Mouse (Mus musculus): Measurements from ENCODE around the gene Fbh1. TPM values are rescaled to one million over a fixed set of nuclear protein-coding genes. Genes with fewer than 3 reads are reported as not detected.

The Fbh1 gene
- polyA plus RNA-seq, 2 experiments = 13.0 to 24.8 TPM

DNA sequence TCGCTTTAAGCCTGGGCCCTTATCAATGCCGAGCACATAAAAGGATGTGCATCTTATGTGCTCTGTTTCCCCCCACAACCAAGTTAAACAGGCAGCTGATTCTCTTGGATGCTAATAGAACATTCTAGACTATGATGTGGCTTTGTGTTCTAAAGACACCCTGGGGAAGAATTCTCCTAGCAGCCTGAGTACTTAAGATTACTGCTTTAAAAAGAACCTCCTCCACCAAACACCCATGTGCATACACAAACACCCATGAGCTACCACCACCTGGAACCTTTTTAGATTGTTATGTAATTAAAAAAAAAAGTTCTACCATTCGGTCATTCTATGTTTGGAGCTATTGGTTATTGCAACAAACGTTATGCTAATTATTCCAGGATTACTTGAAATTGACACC is 5.0 kb downstream of the Fbh1 start:
- Histone ChIP-seq H3K27ac (no peak overlapping the region), H3K36me3 (replicated peaks; ENCODE audit: control insufficient read depth, insufficient read depth, low read depth) (no peaks in the 10 kb centered on the region), H3K4me1 (replicated peaks; ENCODE audit: control insufficient read depth in 2 of 2, insufficient read depth in 2 of 2, low read length in 1 of 2) (peaks cover 5 to 7% of the 10 kb centered on the region in 2 experiments; a peak in 3 of 4 replicates), H3K27me3 (ENCODE audit: control insufficient read depth, insufficient read depth, low read length) (no peaks in the 10 kb centered on the region), H3K9ac (replicated peaks) (no peak overlapping the region), H3K4me3 (ENCODE audit: insufficient read depth in 1 of 2, low read depth in 2 of 2, low read length in 2 of 2) (no peak overlapping the region), H3K9me3 (ENCODE audit: control insufficient read depth, low read length) (no peaks in the 10 kb centered on the region), H3K4me2 (ENCODE audit: low read depth) (no peak overlapping the region)
- 57% methylated on average over 4 of the region's 4 CpGs for WGBS (ENCODE audit: insufficient replicate concordance)
- no peak for TF ChIP-seq EP300 (IDR thresholded peaks at IDR 0.05; ENCODE audit: low read depth)
- no peak for ATAC-seq (ENCODE audit: insufficient read depth)
- no peak for DNase-seq (ENCODE audit: low read depth in 3 of 3, low spot score in 3 of 3)

GRCm38 (mm10) chr2:11771701-11772100 is 5.7 kb downstream of the Fbh1 start:
- TF ChIP-seq CTCF (IDR thresholded peaks at IDR 0.05; ENCODE audit: low read depth) = no peak
- no peak for TF ChIP-seq EP300 (IDR thresholded peaks at IDR 0.05; ENCODE audit: low read depth)
- peaks cover 4 to 7% of the 10 kb centered on the region in 2 experiments; a peak in 3 of 4 replicates for H3K4me1 ChIP-seq (replicated peaks; ENCODE audit: control insufficient read depth in 2 of 2, insufficient read depth in 2 of 2, low read length in 1 of 2)
- no peak overlapping the region for H3K4me3 ChIP-seq (ENCODE audit: insufficient read depth in 1 of 2, low read depth in 2 of 2, low read length in 2 of 2)
- no peaks in the 10 kb centered on the region for H3K9me3 ChIP-seq (ENCODE audit: control insufficient read depth, low read length)
- WGBS (ENCODE audit: insufficient replicate concordance) = 77% methylated on average over 4 of the region's 4 CpGs
- no peak overlapping the region for H3K27ac ChIP-seq
- DNase-seq (ENCODE audit: low read depth in 3 of 3, low spot score in 3 of 3) (no peak), ATAC-seq (ENCODE audit: insufficient read depth) (no peak)
- H3K4me2 ChIP-seq (ENCODE audit: low read depth) = no peak overlapping the region
- H3K36me3 ChIP-seq (replicated peaks; ENCODE audit: control insufficient read depth, insufficient read depth, low read depth) = no peaks in the 10 kb centered on the region
- H3K27me3 ChIP-seq (ENCODE audit: control insufficient read depth, insufficient read depth, low read length) = no peaks in the 10 kb centered on the region
- H3K9ac ChIP-seq (replicated peaks) = no peak overlapping the region

DNA sequence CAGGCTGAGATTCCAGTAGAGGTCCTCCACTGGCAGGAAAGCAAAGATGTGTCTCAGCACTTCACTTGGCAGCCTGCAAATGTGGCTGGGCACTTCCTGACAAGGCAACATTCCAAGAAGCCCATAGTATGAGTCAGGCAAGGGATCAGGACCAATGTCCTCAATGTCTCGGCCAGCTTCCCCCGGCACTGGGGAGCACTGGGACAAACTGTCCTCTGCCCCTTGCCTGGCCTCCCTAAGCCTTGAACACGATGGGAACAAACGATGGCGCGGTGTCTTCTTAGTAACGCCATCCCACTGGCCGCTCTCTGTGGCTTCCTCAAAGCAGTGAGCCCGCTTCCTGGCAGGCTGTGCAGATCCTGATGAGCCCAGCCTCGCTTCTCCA is 10.2 kb downstream of the Fbh1 start:
- H3K4me2 ChIP-seq (ENCODE audit: low read depth) = no peak overlapping the region
- TF ChIP-seq EP300 (IDR thresholded peaks at IDR 0.05; ENCODE audit: low read depth) = no peak
- no peak for TF ChIP-seq CTCF (IDR thresholded peaks at IDR 0.05; ENCODE audit: low read depth)

GRCm38 (mm10) chr2:11766485-11767160 is 10.8 kb downstream of the Fbh1 start:
- 0 out of 2 replicates have a peak, but pooled peaks cover 2% of the 10 kb centered on the region for H3K36me3 ChIP-seq (replicated peaks; ENCODE audit: control insufficient read depth, insufficient read depth, low read depth)
- no peak overlapping the region for H3K27ac ChIP-seq
- H3K4me1 ChIP-seq (replicated peaks; ENCODE audit: control insufficient read depth in 2 of 2, insufficient read depth in 2 of 2, low read length in 1 of 2) = peaks cover 0 to 3% of the 10 kb centered on the region in 2 experiments; a peak in 2 of 4 replicates
- no peaks in the 10 kb centered on the region for H3K27me3 ChIP-seq (ENCODE audit: control insufficient read depth, insufficient read depth, low read length)
- no peak overlapping the region for H3K4me2 ChIP-seq (ENCODE audit: low read depth)
- H3K9ac ChIP-seq (replicated peaks) = no peak overlapping the region
- no peak overlapping the region for H3K4me3 ChIP-seq (ENCODE audit: insufficient read depth in 1 of 2, low read depth in 2 of 2, low read length in 2 of 2)
- ATAC-seq (ENCODE audit: insufficient read depth) = no peak
- DNase-seq (ENCODE audit: low read depth in 3 of 3, low spot score in 3 of 3) = no peak
- TF ChIP-seq CTCF (IDR thresholded peaks at IDR 0.05; ENCODE audit: low read depth) (no peak), EP300 (IDR thresholded peaks at IDR 0.05; ENCODE audit: low read depth) (no peak)
- no peaks in the 10 kb centered on the region for H3K9me3 ChIP-seq (ENCODE audit: control insufficient read depth, low read length)
- 62% methylated on average over 5 of the region's 5 CpGs for WGBS (ENCODE audit: insufficient replicate concordance)

More for the DNA sequence above, 10.2 kb downstream of the Fbh1 start:
- peaks cover 0 to 3% of the 10 kb centered on the region in 2 experiments; a peak in 2 of 4 replicates for H3K4me1 ChIP-seq (replicated peaks; ENCODE audit: control insufficient read depth in 2 of 2, insufficient read depth in 2 of 2, low read length in 1 of 2)
- ATAC-seq (ENCODE audit: insufficient read depth) = no peak
- no peaks in the 10 kb centered on the region for H3K9me3 ChIP-seq (ENCODE audit: control insufficient read depth, low read length)
- no peak overlapping the region for H3K4me3 ChIP-seq (ENCODE audit: insufficient read depth in 1 of 2, low read depth in 2 of 2, low read length in 2 of 2)
- H3K36me3 ChIP-seq (replicated peaks; ENCODE audit: control insufficient read depth, insufficient read depth, low read depth) = 0 out of 2 replicates have a peak, but pooled peaks cover 2% of the 10 kb centered on the region
- 73% methylated on average over 10 of the region's 10 CpGs for WGBS (ENCODE audit: insufficient replicate concordance)
- H3K27ac ChIP-seq = no peak overlapping the region
- no peak overlapping the region for H3K9ac ChIP-seq (replicated peaks)
- no peaks in the 10 kb centered on the region for H3K27me3 ChIP-seq (ENCODE audit: control insufficient read depth, insufficient read depth, low read length)
- DNase-seq (ENCODE audit: low read depth in 3 of 3, low spot score in 3 of 3) = no peak

DNA sequence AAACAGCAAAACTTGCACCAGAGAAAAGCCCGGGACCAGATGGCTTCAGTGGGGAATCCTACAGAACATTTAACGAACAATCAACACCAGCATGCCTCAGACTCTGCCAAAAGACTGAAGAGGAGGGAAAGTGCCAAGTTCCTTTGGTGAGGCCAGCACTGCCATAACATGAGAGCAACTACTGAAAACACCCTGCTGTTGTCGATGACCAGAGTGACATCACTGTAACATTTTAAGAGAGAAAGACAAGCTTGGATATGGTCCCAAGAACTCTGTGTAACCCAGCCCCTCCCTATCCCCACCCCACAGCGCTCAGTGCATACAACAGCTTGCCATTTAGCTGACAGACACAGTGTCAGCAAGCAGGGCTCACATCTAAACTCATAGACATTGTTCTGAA is 11.7 kb downstream of the Fbh1 start:
- no peak for DNase-seq (ENCODE audit: low read depth in 3 of 3, low spot score in 3 of 3)
- Histone ChIP-seq H3K4me1 (replicated peaks; ENCODE audit: control insufficient read depth in 2 of 2, insufficient read depth in 2 of 2, low read length in 1 of 2) (no peaks in the 10 kb centered on the region), H3K27me3 (ENCODE audit: control insufficient read depth, insufficient read depth, low read length) (no peaks in the 10 kb centered on the region), H3K36me3 (replicated peaks; ENCODE audit: control insufficient read depth, insufficient read depth, low read depth) (0 out of 2 replicates have a peak, but pooled peaks cover 2% of the 10 kb centered on the region), H3K9ac (replicated peaks) (no peak overlapping the region), H3K27ac (no peak overlapping the region), H3K4me2 (ENCODE audit: low read depth) (no peak overlapping the region), H3K9me3 (ENCODE audit: control insufficient read depth, low read length) (no peaks in the 10 kb centered on the region), H3K4me3 (ENCODE audit: insufficient read depth in 1 of 2, low read depth in 2 of 2, low read length in 2 of 2) (no peak overlapping the region)
- 68% methylated on average over 4 of the region's 4 CpGs for WGBS (ENCODE audit: insufficient replicate concordance)
- TF ChIP-seq EP300 (IDR thresholded peaks at IDR 0.05; ENCODE audit: low read depth) (no peak), CTCF (IDR thresholded peaks at IDR 0.05; ENCODE audit: low read depth) (no peak)
- ATAC-seq (ENCODE audit: insufficient read depth) = no peak
